Mouse (Mus musculus): ENCODE measurements at regions not wholly inside any gene's neighbourhood (a gene's known extent, or its start where the extent isn't known, plus 50 kb on each side); places are given as distances from the start of the nearest gene placed in this dataset.

GRCm38 (mm10) chr14:99431697-99432096 lies 133.2 kb downstream of the Klf5 start:
- DNase-seq (ENCODE audit: low read depth, low spot score), result no peak

- DNase-seq (ENCODE audit: low read depth, low spot score), result no peak
Measured at GRCm38 (mm10) chr14:99434645-99435044, 136.2 kb downstream of the Klf5 start.

GRCm38 (mm10) chr14:99435512-99435911 lies 137.0 kb downstream of the Klf5 start:
- no peak for DNase-seq (ENCODE audit: low read depth, low spot score)

- DNase-seq (ENCODE audit: low read depth, low spot score), result no peak
Measured at GRCm38 (mm10) chr14:99436051-99436450, 137.6 kb downstream of the Klf5 start.

GRCm38 (mm10) chr14:99449112-99449511 lies 150.6 kb downstream of the Klf5 start:
- no peak for DNase-seq (ENCODE audit: low read depth, low spot score)

DNA sequence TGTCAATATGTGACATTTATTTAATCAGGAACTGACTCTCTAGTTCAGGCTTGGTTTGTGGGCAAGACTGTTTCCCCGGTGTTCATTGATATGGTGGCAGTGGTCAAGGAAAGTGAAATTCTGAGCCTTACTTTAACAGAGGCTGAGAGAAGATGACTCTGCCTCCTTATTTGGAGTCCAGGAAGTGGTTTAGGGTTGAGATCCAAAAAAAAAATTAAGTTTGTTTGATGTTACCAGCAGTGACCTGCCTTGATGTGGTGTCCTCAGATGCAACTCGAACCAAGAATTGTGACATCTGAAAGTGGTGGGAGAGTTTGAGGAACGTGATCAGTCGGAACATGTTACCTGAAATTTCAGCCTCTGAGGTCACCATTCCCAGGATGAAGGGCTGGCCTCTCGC lies 151.4 kb downstream of the Klf5 start:
- DNase-seq (ENCODE audit: low read depth, low spot score), result no peak

DNA sequence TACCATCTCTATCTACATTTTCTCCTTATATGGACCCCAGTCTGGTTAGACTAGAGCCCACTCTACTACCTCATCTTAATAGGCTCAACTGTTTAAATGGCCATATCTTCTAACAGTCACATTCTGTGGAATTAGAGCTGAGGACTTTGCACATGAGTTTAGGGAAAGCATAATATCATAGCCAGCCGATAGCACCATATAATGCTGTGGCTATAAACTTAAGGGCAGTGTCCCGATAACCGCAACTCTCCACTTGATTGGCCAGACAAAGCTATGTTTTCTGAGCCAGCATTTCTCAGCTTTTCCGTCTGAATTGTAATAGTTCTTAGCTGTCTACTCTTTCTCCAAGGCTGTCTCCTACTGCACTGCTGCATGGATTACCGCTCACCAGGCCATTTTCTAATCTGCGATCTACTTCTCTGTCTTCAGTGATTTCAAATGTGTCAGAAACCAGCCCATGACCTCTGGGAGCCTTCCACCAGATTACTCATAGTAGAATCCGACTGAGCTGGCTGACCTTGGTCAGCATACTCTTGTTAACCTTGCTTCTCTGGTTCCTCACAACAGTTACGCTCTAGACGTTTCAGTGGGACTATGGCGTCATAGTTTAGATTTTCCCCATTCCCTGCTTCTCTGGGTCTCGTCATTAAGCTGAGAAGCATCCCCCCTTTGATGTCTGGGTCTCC lies 152.8 kb downstream of the Klf5 start:
- DNase-seq (ENCODE audit: low read depth, low spot score), result no peak

DNA sequence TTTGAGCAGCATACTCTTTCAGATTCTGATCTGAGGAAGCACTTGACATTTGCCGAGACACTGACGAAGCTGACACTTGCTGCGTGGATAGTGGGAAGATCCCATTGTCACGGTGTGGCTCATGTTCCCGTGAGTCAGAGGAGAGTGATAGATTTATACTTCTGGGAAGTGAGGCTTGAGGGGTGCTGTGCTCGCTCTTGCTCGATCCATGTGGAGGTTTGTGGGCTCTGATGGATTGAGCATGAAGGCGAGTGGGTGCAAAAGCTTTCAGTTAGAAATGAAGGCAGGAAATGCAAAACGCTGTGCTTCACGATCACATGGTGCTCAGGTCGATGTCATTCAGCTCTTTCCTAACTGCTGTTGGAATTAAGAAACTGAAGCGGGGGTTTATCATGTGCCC lies 155.4 kb downstream of the Klf5 start:
- DNase-seq (ENCODE audit: low read depth, low spot score), result peak; percentile 75

DNA sequence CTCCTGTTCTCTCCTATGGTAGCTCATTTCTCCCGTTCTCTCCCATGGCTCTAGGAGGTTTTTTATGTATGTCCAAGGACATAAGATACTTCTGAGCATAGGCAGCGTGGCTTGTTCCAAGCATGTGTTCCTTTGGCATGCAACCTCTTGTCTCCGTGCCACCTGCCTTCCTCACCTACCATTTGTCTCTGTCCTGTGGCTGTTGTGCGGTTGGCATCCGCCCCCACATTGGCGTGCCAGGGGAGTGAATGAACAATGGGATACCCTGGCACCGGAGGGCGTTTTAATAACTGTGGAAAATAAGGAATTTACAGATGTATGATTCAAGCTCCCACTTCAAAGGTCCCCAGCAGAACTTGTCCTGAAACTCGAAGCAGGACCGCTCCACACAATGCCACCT lies 158.1 kb downstream of the Klf5 start:
- no peak for DNase-seq (ENCODE audit: low read depth, low spot score)

DNA sequence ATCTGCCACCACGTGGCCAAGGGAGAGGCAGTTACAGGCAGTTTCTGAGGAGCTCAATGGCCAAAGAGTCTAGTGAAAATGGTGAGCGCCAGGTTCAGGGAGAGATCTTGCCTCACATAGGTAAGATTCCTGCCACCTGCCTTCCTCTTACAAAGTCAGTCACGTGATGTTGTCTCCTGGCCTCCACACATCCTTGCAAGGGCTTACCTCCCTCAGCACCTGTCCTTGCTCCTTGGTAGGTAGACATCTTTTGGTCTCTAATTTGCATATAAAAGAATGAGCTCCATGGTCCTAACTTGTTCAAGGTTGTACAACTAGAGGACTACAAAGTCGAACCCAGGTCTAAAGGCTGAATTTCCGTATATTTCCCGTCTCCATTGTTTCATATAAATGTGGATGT lies 159.1 kb downstream of the Klf5 start:
- DNase-seq (ENCODE audit: low read depth, low spot score), result no peak

DNA sequence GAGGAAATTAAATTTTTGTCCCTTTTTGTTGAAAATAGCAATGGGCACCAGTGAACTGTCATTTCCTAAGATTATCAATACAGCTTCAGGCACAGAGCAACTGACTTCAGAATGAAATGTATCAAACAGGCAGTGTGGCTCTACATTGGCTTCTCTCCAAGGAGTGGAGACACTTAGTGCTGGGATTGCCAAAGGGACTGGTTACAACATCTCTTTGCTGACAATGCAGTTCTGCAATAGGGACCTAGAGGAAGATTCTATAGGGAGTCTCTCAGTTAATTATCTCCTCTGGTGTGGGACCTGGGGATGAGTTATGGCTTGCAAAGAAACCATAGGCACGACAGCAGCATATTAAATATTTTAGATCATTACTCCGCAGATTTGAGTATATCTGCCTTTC lies 173.6 kb downstream of the Klf5 start:
- no peak for DNase-seq (ENCODE audit: low read depth, low spot score)

DNA sequence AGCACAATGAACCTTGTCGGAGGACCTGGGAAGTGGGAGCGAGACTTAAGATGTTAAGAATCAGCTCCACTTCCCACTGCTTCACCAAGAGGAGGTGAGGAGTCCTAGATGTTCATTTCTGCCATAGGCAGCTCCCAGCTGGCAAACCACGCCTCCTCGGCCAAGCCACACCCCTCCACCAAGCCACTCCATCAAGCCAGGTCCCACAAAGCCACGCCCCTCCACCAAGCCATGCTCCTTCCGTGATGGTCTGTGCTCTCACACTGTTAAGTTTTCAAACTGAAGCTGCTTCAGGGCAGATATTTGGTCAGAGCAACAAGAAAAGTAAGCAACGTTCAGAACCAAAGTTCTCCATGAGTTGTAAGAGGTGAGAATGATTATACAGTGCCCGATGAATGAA lies 176.8 kb downstream of the Klf5 start:
- DNase-seq (ENCODE audit: low read depth, low spot score), result no peak

DNA sequence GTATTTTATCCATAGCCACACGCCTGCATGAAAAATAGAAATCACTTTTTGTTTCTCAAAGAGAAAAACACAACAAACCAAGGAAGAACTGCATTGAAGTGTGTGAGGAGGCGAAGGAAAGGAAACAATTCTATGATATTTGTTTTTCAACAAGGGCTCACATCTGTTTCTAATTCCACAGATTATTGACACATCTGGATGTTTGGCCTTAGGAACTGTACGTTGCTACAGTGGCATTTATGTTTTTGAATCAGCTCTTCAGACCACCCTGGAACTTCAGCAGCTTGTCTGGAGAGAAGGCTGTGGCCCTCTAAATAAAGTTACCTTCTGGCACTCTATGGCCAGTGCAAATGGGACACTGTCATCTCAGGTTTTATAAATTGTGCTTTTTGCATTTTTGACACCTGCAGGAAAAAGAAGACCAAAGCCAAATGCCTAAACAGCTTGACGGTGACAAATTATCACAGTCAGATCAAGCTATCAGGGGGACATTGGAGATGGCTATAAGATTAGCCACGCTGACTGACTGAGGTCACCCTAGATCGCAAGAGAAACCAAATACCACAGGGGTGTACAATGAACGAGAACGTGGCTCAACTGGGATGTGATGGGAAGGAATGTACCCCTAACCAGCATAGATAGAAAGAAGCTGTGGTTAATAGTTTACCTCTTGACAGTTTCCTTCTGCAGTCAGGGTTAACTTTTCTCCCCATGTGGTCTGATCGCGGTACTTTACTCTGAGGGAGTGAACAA lies 182.0 kb downstream of the Klf5 start:
- no peak for DNase-seq (ENCODE audit: low read depth, low spot score)

DNA sequence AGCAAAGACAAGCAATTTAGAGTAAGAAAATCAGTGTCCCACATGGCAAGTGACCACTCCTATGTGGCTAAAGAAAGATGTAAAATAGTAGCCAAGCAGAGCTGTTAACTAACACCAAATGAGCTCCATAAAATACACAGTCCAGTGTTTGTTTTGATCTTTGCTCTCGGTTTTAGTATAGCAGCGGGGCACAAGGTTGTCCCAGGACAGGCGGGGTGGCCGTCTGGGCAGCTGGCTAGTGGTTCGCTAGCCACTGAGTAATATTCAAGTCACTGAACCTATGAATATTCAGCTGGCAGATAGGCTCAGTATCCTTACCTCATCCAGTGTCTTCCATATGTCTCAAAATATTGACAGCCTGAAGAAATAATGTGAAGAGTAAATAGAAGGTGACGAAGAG lies 189.5 kb downstream of the Klf5 start:
- DNase-seq (ENCODE audit: low read depth, low spot score), result no peak

- DNase-seq (ENCODE audit: low read depth, low spot score), result no peak
Measured at GRCm38 (mm10) chr14:99493197-99493596, 194.7 kb downstream of the Klf5 start.

DNA sequence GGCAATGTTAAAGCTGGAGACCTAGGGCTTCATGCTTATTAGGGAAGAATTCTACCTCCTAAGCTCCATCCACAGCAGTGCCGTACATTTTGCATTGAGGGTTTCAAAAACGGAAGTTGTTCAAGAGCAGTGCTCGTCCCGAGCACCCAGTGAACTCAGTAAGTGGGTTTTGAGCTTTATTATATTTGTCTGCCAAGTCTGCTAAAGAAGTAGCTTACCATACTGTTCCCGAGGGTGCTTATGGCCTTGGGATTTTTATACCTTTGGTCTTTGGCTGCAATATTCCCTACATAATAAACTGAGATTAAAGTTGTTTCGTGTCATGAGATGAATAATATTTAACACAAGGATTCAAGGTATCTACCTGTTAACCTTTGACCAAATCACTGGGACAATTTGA lies 195.2 kb downstream of the Klf5 start:
- no peak for DNase-seq (ENCODE audit: low read depth, low spot score)

DNA sequence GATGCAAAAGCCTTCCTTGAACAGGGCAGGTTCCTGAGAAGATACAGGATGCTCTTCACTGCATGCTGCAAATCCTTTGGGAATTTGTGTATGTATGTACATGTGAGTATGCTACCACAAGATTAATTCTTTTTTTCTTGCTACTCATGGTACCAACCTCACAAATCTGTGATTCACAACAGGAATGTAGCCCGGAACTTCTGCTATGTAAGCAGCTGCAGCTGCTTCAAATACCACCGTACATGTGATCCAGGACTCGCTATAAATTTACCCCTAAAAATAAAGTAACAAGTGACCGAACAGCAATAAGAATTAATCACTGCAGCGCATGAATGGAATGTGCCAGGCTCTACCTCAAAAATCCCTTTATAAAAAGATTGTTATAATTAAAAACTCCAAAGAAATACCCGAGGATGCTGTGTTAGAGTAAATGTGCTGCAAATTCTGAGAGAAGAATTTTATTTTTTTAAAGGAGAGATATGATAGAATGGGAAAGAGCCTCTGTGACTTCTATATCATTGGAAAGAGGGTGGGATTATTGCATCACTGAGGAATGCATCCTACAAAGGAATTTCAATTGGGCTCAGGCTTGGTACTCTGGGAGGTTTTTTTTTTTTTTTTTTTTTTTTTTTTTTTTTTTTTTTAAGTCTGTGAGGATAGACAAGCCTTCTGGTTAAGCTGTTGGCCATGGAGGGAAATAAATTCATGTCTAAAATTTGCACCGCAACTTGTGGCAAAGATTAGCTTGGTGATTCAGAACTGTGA lies 201.2 kb downstream of the Klf5 start:
- peak; percentile 15 for DNase-seq (ENCODE audit: low read depth, low spot score)

- DNase-seq (ENCODE audit: low read depth, low spot score), result no peak
Measured at GRCm38 (mm10) chr14:99504909-99505308, 206.4 kb downstream of the Klf5 start.

DNA sequence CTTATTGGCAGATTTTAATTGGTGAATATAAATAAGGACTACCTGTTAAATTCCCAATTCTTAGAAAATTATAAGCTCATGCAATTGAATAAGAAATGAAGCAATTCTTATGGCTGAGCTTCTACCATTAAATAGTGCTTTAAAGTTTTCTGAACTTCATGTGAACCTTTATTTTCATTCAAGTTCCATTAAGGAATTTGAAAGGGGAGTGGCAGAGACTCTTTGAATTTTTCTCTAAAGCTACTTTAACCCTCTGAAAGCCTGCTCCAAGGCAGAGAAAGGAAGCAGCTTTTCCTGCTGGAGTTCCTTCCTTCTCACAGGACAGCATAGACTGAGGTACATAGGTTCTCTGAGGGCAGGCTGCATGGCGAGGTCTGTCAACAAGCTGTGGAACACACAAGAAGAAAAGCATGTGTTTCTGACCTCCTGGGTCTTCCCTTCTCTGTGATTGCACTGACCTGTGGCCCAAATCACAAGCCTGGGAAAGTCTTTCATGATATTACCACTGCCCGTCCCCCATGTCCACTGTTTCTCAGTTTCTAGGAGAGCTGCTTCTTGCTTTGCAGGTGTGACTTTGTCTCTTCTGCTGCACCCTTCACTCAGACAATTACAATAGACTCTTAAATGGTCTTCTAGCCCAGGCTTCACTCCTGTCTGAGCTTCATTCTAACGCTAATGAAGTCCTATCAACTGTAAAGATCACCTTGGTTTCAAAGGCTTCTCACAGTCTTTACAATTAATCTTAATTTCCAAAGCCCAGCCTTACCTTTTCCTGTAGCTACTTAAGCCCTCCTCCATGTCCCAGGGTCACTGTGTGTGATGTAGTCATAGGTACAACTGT lies 211.4 kb downstream of the Klf5 start:
- DNase-seq (ENCODE audit: low read depth, low spot score), result no peak

GRCm38 (mm10) chr14:99515474-99515873 lies 217.0 kb downstream of the Klf5 start:
- DNase-seq (ENCODE audit: low read depth, low spot score), result no peak

- DNase-seq (ENCODE audit: low read depth, low spot score), result no peak
Measured at GRCm38 (mm10) chr14:99516703-99517102, 218.2 kb downstream of the Klf5 start.

GRCm38 (mm10) chr14:99520343-99520742 lies 221.9 kb downstream of the Klf5 start:
- DNase-seq (ENCODE audit: low read depth, low spot score), result peak; percentile 13
